Mouse (Mus musculus) brain, embryonic 14.5 days (tissue): Measurements from ENCODE around the gene Pemt. TPM values are rescaled to one million over a fixed set of nuclear protein-coding genes. Genes with fewer than 3 reads are reported as not detected.
A peak's percentile ranks its signal among the peaks of the same experiment; 100 is the strongest.
"Not testable (repeated sequence)": the region's sequence is repeated elsewhere in the genome, so short reads cannot be mapped to it uniquely, and the experiment has no call there.

Experiments
- DNase-seq: peaks from one replicate; pipeline ENCODE4 v3.0.0-alpha.2; 2011; ENCODE audit warnings: low read depth
- CTCF ChIP-seq: fragments of 200-500 bp; IDR thresholded peaks from 2 replicates; pipeline ENCODE4 v1.5.1; 2012; ENCODE audit warnings: inconsistent platforms, mild to moderate bottlenecking, moderate library complexity, borderline replicate concordance; ENCODE audit not compliant: insufficient read depth, insufficient read length; ENCODE audit errors: extremely low read depth
- POLR2A ChIP-seq: fragments of 200-500 bp; IDR thresholded peaks from 2 replicates; pipeline ENCODE4 v1.6.1; 2012; ENCODE audit warnings: mild to moderate bottlenecking, inconsistent platforms, borderline replicate concordance; ENCODE audit not compliant: poor library complexity, insufficient read depth, insufficient read length, severe bottlenecking; ENCODE audit errors: extremely low read depth
- polyA plus RNA-seq: library from polyadenylated mRNA; depleted of rRNA; stranded (reverse); fragments of >200 nt; gene quantifications from 2 replicates; pipeline ENCODE4 v1.2.3, GENCODE M21; 2012

Gene Pemt
- polyA plus RNA-seq, 1 experiment = 5.9 TPM

- no peak for TF ChIP-seq CTCF
- TF ChIP-seq POLR2A = no peak
- peak; percentile 58 for DNase-seq
Observed at GRCm38 (mm10) chr11:59964818-59965217, 81.5 kb downstream of the Pemt start, which contains the start of gene Rasd1. Rasd1 (minus strand) TSS chr11:59964944.

- DNase-seq = peak; percentile 14
- no peak for TF ChIP-seq CTCF
Observed at GRCm38 (mm10) chr11:59964163-59964758, 82.0 kb downstream of the Pemt start.

DNA sequence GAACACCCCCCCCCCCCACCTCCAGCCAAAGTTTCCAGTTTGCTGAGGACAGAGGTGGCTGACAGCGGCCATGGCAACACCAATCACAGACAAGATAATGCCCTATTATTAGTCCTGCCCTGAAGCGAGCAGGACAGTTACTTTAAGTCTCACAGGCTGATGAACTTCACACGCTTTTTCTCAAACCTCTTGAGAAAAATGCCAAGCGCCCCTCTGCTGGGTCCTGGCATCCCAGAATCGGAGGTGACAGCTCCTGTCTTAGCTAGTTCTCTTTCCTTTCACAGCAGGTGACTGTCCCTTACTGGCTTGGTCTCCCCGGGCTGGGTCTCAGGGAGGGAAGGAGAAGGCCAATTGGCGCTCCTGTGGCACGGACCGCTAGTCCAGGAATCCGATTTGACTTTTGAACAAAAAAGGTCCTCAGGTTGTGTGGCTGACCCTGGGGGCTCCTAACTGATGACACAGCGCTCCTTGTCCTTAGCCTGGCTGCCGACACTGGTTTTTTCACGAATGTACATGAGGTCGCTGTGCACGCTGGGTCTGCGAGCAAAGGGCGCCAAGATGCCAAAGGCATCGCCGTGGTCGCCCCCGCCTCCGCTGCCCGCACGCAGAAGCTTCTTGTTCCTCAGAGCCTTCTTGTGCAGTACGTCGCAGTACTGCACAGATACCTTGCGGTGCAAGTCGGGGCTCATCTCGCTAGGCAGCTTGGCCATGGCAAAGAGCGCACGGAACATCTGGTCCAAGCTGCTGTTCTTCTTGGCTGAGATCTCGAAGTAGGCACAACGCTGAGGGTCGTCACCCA, 82.7 kb downstream of the Pemt start:
- peak; percentile 52 for DNase-seq
- no peak for TF ChIP-seq POLR2A
- TF ChIP-seq CTCF = no peak

DNA sequence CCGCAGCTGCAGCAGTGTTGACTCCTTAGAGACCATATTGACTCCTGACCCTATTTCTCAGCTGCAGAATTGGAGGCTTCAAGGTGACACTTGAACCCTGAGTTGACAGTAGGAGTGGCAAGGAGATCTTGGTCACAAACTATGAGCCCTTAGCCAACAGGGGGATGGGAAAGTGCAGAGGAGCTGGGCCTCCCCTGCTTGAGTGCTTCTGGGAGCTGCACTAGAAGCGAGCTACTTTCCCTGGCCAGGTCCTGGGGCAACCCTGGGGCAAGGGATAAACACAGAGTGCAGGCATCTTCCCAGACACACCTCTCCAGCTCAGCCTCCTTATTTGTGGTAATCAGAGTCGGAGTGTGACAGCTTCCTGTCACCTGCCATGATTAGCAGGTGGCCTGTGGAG, 83.7 kb downstream of the Pemt start:
- DNase-seq = no peak
- TF ChIP-seq CTCF = no peak
- TF ChIP-seq POLR2A = no peak

GRCm38 (mm10) chr11:59961338-59961875, 84.9 kb downstream of the Pemt start:
- TF ChIP-seq CTCF (no peak), POLR2A (no peak)
- DNase-seq = no peak

DNA sequence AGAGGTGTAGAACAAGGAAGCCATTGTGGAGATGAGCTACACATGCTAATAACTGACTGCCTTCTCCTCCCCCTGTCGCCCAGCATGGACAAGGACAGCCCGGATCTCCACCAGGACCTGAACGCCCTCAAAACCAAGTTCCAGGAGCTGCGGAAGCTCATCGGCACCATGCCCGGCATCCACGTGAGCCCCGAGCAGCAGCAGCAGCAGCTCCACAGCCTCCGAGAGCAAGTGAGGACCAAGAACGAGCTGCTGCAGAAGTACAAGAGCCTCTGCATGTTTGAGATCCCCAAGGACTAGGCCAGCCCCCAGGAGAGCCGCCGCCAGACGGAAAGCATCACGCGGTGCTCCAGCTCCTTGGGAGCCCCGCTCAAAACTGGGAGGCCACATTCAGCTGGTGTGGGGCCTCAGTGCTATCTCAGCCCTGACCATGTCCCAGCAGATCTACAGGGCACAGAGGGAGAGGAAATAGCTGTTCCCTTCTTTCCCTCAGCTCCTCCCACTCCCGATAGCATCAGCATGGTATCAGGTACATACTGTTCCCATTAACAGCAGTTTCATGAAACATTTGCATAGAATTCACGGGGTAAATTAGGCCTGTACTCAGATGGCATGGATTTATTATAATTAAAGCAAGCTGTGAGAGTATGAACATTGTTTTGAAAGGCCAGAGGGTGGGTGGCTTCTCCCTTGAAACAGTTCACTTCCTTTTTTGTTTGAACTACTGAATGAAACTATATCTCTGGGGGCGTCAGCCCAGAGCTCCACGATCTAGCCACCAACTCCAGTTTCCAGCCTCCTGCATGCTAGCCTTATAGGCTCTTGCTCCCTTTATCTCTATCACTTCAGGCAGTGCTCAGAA, 85.6 kb downstream of the Pemt start:
- no peak for TF ChIP-seq CTCF
- no peak for TF ChIP-seq POLR2A
- no peak for DNase-seq

DNA sequence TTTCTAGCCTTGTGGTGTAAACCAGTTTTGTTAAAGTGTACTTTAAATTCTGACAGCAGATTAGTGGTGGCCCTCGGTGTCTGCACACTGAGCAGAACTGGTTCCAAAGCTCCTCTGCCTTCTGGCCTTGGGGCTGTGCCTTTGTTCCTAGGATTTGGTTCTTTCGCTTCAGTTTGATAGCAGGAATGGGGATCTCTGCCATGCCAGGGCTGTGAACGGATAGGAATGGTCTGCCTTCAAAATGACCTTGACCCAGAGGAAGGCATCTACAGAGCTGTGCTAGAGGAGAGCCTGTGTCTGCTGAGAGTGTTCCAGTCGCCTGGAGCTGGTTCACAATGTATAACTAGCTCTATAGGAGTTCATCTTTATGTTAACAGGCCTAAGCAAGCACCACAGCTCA, 86.8 kb downstream of the Pemt start:
- no peak for DNase-seq
- no peak for TF ChIP-seq POLR2A
- TF ChIP-seq CTCF = no peak

DNA sequence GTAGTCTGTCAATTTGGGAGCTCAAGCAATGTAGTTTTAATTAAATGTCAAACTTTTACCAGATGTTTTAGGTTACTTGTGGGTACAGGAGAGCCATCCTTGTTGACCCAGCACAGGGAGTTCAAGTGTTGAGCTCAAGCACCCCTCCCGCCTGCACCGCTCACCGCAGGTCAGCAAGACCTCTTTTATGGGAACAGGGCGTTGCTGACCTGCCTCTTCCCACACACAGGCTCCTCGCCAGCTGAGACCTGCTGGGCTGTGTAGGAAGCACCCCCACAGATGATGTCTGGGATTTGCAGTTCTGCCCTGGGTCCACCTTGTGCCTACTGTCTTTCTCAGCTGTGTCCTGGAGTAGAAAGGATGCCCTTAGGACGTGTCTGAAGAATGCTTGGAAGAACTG, 89.5 kb downstream of the Pemt start:
- no peak for TF ChIP-seq CTCF
- TF ChIP-seq POLR2A = no peak

GRCm38 (mm10) chr11:59952892-59953291, 93.4 kb downstream of the Pemt start:
- DNase-seq = no peak
- TF ChIP-seq POLR2A = no peak
- no peak for TF ChIP-seq CTCF

More for the DNA sequence above, 89.5 kb downstream of the Pemt start:
- no peak for DNase-seq

DNA sequence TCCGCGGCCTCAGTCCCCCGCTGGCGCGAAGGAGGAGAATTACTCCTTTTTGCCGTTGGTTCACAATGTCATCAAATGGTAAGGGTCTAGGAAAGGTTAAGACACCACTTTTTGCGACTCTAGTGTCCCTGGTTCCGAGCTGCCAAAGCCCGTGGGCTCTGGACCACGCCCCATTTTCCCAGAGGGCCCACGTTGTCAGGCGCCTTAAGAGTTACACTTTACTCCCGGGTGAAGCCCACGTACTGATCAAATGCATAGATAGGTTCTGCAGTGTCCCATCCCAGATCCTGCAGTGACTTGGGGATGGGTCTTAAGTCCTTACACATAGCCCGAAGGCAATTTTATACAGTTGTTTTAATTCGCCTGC, 97.9 kb downstream of the Pemt start:
- DNase-seq = no peak
- TF ChIP-seq CTCF (no peak), POLR2A (no peak)

DNA sequence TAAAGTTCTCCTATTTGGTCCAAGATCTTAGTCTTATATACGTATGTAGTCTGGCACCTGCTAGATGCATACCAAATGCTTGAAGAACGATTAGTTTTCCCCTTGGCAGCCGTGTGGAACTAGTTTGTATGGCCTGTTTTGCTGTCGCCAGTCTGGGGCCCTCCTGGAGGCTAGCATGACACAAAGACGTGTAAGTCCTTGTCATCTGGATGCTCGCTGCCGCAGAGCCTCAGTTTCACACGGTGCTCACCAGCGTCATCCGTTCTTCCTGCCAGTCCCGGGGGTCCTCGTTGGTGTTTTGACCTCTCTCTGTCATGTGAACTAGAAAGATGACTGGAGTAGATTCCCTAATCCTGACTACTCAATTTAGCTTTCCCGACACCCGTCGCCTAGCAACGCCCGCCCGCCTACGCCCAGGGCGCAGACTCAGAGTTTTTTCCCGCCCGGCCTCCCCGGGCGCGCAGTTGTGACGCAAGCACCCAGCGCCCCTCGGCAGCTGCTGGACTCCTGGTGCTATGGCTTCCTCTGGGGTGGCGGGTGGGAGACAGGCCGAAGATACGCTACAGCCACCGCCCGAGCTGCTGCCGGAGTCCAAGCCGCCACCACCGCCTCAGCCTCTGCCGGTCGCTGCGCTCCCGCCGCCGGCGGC, 98.4 kb downstream of the Pemt start, which contains the start of gene Med9:
Gene Med9, plus strand, starts transcription at position 455 of the 649 bp plus-strand sequence.
- peak; percentile 98 for DNase-seq
- TF ChIP-seq CTCF = no peak
- TF ChIP-seq POLR2A = peak; percentile 28; the same call in 1 of the 2 replicates

GRCm38 (mm10) chr11:59944855-59945254, 101.4 kb downstream of the Pemt start:
- not testable (repeated sequence) for DNase-seq
